Mouse (Mus musculus): ENCODE results near the gene Cep170b. TPM values are rescaled to one million over a fixed set of nuclear protein-coding genes. Genes with fewer than 3 reads are reported as not detected.

Cep170b gene
- polyA plus RNA-seq, 1 experiment from 2014 or later, result 31.7 TPM

DNA sequence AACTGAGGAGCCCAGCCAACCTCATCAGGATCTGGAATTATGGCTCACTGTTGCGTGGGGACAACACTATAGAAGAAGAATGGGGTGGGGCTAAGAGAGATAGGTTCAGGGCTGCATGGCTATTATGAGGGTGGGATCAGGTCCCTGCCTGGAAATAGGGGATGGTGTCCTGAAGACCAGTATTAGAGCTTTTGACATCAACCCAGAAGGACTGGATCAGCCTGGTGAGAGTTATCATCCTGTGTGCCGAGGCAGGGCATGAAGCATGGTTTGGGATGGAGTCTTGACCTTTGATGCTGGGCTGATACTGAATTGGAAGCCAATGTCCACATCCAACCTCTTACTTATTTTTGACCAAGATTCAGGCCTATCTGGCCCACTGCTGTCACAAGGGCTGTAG, 49.5 kb downstream of the Cep170b start:
- Histone ChIP-seq H3K4me2 (ENCODE audit: low read length) (no peak overlapping the region), H3K36me3 (ENCODE audit: control insufficient read depth, insufficient read depth, low read length) (no peaks in the 10 kb centered on the region), H3K4me1 (ENCODE audit: control insufficient read depth, insufficient read depth, low read length) (no peaks in the 10 kb centered on the region), H3K9me3 (ENCODE audit: control insufficient read depth, low read length) (no peaks in the 10 kb centered on the region), H3K4me3 (replicated peaks; ENCODE audit: low read depth, low read length) (no peak overlapping the region), H3K27me3 (ENCODE audit: control insufficient read depth, insufficient read depth, low read length) (no peaks in the 10 kb centered on the region), H3K9ac (replicated peaks; ENCODE audit: low read length) (no peak overlapping the region), H3K27ac (replicated peaks; ENCODE audit: low read depth, low read length) (no peak overlapping the region)
- 75% methylated on average over 2 of the region's 2 CpGs for WGBS
- ATAC-seq (ENCODE audit: low FRiP score, low TSS enrichment), result no peak
- no peak for DNase-seq

DNA sequence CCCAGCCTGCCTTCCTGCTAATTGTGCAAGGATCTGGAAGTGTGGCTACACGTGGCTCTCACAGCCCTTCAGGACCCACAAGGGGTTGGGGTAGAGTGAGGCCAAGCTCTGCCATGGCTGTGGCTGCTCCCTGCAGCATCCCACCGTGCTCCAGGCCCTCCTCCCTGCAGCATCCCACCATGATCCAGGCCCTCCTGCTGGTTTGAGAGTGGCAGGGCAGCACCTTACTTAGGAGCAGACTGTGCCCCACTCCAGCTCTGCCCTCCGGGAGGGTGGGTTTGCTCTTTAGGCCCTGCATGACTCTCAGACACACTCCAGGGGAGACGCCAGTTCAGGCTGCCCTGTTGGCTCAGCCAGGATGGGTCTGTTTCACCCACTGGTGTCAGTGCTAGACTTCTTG, 50.1 kb downstream of the Cep170b start:
- Histone ChIP-seq H3K4me3 (replicated peaks; ENCODE audit: low read depth, low read length) (no peak overlapping the region), H3K27ac (replicated peaks; ENCODE audit: low read depth, low read length) (no peak overlapping the region), H3K27me3 (ENCODE audit: control insufficient read depth, insufficient read depth, low read length) (no peaks in the 10 kb centered on the region), H3K9me3 (ENCODE audit: control insufficient read depth, low read length) (no peaks in the 10 kb centered on the region), H3K9ac (replicated peaks; ENCODE audit: low read length) (no peak overlapping the region), H3K4me2 (ENCODE audit: low read length) (no peak overlapping the region), H3K4me1 (ENCODE audit: control insufficient read depth, insufficient read depth, low read length) (no peaks in the 10 kb centered on the region), H3K36me3 (ENCODE audit: control insufficient read depth, insufficient read depth, low read length) (no peaks in the 10 kb centered on the region)
- 82% methylated on average over 4 of the region's 4 CpGs for WGBS
- DNase-seq, result no peak
- no peak for ATAC-seq (ENCODE audit: low FRiP score, low TSS enrichment)

DNA sequence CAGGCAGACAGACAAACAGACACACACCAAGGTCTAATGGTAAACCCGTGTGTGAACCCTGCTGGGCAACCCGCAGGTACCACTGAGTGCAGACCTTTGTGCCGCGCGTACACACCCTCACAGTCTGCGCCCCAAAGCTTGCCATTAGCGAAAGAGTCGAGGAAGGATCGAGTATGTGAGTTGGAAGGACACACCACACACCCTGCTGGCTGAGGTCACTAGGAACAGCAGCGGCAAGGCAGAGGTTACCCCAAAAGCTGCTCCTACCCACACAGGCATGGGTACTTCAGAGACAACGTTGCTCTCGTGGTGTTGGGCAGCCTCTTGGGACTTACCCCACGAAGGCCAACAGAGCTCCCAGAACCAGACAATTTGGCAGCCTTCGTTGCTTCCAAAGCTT, 52.1 kb downstream of the Cep170b start:
- Histone ChIP-seq H3K36me3 (ENCODE audit: control insufficient read depth, insufficient read depth, low read length) (no peaks in the 10 kb centered on the region), H3K9me3 (ENCODE audit: control insufficient read depth, low read length) (no peaks in the 10 kb centered on the region), H3K4me1 (ENCODE audit: control insufficient read depth, insufficient read depth, low read length) (no peaks in the 10 kb centered on the region), H3K4me3 (replicated peaks; ENCODE audit: low read depth, low read length) (no peak overlapping the region), H3K27ac (replicated peaks; ENCODE audit: low read depth, low read length) (no peak overlapping the region), H3K4me2 (ENCODE audit: low read length) (no peak overlapping the region), H3K9ac (replicated peaks; ENCODE audit: low read length) (no peak overlapping the region), H3K27me3 (ENCODE audit: control insufficient read depth, insufficient read depth, low read length) (no peaks in the 10 kb centered on the region)
- no peak for ATAC-seq (ENCODE audit: low FRiP score, low TSS enrichment)
- DNase-seq, result no peak
- WGBS, result 89% methylated on average over 14 of the region's 14 CpGs

DNA sequence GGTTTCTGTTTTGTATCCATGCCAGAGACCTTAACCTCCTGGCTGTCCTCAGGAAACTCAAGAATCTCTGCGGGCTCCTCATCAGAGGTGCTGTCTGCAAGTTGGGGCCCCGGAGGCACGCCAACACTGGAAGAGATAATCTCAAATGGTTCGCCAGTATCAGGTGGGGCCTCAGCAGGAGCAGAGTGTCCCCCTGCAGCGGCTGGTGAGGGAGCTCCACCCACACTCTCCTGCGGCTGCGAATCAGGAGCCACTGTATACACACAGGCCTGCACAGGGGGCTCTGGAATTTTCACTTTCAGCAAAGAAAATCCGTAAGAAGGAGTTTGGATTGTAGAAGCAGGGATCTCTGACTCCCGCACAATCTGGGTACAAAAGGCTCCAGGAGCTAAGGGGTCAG, 53.1 kb downstream of the Cep170b start:
- no peaks in the 10 kb centered on the region for H3K27me3 ChIP-seq (ENCODE audit: control insufficient read depth, insufficient read depth, low read length)
- no peak for DNase-seq
- no peaks in the 10 kb centered on the region for H3K9me3 ChIP-seq (ENCODE audit: control insufficient read depth, low read length)
- H3K27ac ChIP-seq (replicated peaks; ENCODE audit: low read depth, low read length), result no peak overlapping the region
- 45% methylated on average over 9 of the region's 9 CpGs for WGBS
- no peak overlapping the region for H3K4me3 ChIP-seq (replicated peaks; ENCODE audit: low read depth, low read length)
- no peak overlapping the region for H3K9ac ChIP-seq (replicated peaks; ENCODE audit: low read length)
- no peaks in the 10 kb centered on the region for H3K36me3 ChIP-seq (ENCODE audit: control insufficient read depth, insufficient read depth, low read length)
- H3K4me1 ChIP-seq (ENCODE audit: control insufficient read depth, insufficient read depth, low read length), result no peaks in the 10 kb centered on the region
- no peak overlapping the region for H3K4me2 ChIP-seq (ENCODE audit: low read length)
- no peak for ATAC-seq (ENCODE audit: low FRiP score, low TSS enrichment)

DNA sequence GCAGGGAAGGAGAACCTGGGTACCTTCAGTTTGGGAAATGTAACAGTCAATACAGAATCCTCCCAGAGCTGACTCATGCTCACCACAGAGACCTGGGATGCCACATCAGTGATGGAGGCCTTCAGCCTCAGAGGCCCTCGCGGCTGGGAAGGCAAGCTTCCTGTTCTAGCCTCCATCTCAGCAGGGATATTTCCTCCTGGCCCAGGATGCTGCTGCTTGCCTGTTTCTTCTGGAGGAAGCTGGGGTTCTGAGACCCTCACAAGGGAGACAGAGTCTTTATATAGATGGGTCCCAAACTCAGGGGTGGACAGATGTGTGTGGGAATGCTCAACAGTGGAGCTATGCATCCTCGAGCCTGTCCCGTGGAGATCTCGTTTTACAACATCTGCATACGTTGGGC, 53.8 kb downstream of the Cep170b start:
- Histone ChIP-seq H3K4me3 (replicated peaks; ENCODE audit: low read depth, low read length) (no peak overlapping the region), H3K4me1 (ENCODE audit: control insufficient read depth, insufficient read depth, low read length) (no peaks in the 10 kb centered on the region), H3K9ac (replicated peaks; ENCODE audit: low read length) (no peak overlapping the region), H3K4me2 (ENCODE audit: low read length) (no peak overlapping the region), H3K27me3 (ENCODE audit: control insufficient read depth, insufficient read depth, low read length) (no peaks in the 10 kb centered on the region), H3K27ac (replicated peaks; ENCODE audit: low read depth, low read length) (no peak overlapping the region), H3K9me3 (ENCODE audit: control insufficient read depth, low read length) (no peaks in the 10 kb centered on the region), H3K36me3 (ENCODE audit: control insufficient read depth, insufficient read depth, low read length) (no peaks in the 10 kb centered on the region)
- ATAC-seq (ENCODE audit: low FRiP score, low TSS enrichment) (no peak), DNase-seq (no peak)
- WGBS, result 89% methylated on average over 6 of the region's 6 CpGs

DNA sequence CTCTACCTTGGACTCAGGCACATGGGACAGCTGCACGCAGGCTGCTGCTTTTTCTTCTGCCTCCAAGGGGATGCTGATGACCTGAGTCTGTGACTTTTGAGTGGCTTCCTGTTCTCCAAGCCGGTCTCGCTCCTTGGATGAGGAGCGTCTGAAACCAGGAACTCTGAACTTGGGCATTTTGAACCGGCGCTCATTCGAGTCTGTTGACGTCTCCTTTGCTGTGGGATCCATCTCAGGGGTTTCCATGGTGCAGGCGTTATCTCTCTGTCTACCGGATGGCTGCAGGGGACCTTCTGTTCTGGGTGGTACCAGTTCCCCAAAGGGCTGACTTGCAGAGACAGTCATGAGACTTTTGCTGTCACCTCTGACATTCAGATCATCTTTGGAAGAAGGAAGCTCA, 54.2 kb downstream of the Cep170b start:
- H3K4me1 ChIP-seq (ENCODE audit: control insufficient read depth, insufficient read depth, low read length), result no peaks in the 10 kb centered on the region
- DNase-seq, result no peak
- no peak overlapping the region for H3K4me3 ChIP-seq (replicated peaks; ENCODE audit: low read depth, low read length)
- H3K4me2 ChIP-seq (ENCODE audit: low read length), result no peak overlapping the region
- H3K36me3 ChIP-seq (ENCODE audit: control insufficient read depth, insufficient read depth, low read length), result no peaks in the 10 kb centered on the region
- H3K27ac ChIP-seq (replicated peaks; ENCODE audit: low read depth, low read length), result no peak overlapping the region
- 96% methylated on average over 10 of the region's 10 CpGs for WGBS
- H3K9me3 ChIP-seq (ENCODE audit: control insufficient read depth, low read length), result no peaks in the 10 kb centered on the region
- H3K9ac ChIP-seq (replicated peaks; ENCODE audit: low read length), result no peak overlapping the region
- H3K27me3 ChIP-seq (ENCODE audit: control insufficient read depth, insufficient read depth, low read length), result no peaks in the 10 kb centered on the region
- no peak for ATAC-seq (ENCODE audit: low FRiP score, low TSS enrichment)

DNA sequence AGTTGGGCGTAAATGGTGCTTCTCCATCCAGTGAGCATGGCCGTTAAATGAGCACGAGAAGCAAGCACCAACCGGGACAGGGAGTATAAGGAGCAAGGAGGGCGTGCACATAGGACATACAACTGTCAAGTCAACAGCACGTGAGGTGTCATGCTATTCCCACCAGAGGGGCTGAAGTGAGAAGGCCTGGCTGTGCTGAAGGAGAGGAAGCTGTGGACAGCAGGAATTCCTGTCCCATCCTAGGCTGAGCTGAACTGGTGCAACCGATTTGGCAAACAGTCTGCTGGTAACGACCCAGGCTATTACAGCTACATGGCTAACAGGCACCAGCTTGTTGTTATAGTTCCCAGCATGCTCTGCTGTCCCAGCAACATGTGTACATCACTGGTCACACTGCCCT, 70.8 kb downstream of the Cep170b start:
- Histone ChIP-seq H3K27ac (replicated peaks; ENCODE audit: low read depth, low read length) (no peak overlapping the region), H3K4me1 (ENCODE audit: control insufficient read depth, insufficient read depth, low read length) (no peaks in the 10 kb centered on the region), H3K36me3 (ENCODE audit: control insufficient read depth, insufficient read depth, low read length) (no peaks in the 10 kb centered on the region), H3K9me3 (ENCODE audit: control insufficient read depth, low read length) (no peaks in the 10 kb centered on the region), H3K4me3 (replicated peaks; ENCODE audit: low read depth, low read length) (no peak overlapping the region), H3K9ac (replicated peaks; ENCODE audit: low read length) (no peak overlapping the region), H3K4me2 (ENCODE audit: low read length) (no peak overlapping the region), H3K27me3 (ENCODE audit: control insufficient read depth, insufficient read depth, low read length) (no peaks in the 10 kb centered on the region)
- ATAC-seq (ENCODE audit: low FRiP score, low TSS enrichment) (no peak), DNase-seq (no peak)
- 79% methylated on average over 8 of the region's 8 CpGs for WGBS

DNA sequence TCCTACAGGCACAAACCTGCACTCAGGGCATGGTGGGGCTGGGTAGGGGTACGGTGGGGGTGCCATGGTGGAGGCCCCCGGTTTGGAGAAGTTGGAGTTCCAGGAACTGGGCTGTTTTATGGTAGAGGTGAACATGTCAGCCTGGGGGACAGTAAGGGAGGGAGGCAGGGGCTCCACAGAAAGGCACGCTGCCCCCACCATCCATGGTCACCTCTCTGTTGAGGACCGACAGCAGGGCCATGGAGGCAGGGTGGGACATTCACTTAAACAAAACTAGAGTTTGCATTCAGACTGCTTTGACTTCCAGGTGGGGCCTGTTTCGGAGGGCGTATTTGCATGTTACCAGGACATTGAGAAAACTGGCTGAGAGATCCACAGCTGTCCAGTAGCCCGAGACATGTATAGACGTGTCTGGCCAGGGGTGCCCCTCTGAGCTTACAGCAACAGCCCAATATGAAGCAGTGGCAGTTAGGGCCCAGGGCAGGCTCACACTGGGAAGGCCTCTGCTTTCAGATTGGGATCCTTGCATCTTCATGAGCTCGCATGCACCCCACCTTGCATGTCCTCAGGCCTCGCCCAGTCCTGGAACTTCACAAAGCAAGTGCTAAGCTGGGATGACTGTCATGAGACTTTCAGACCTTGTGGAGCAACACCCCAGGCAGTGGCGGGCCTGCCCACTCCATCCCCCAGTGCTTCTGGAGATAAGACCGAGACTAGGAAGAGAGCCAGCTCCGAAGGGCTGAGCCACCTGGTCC, 73.5 kb downstream of the Cep170b start:
- Histone ChIP-seq H3K27ac (replicated peaks; ENCODE audit: low read depth, low read length) (no peak overlapping the region), H3K36me3 (ENCODE audit: control insufficient read depth, insufficient read depth, low read length) (no peaks in the 10 kb centered on the region), H3K4me2 (ENCODE audit: low read length) (no peak overlapping the region), H3K9me3 (ENCODE audit: control insufficient read depth, low read length) (no peaks in the 10 kb centered on the region), H3K4me1 (ENCODE audit: control insufficient read depth, insufficient read depth, low read length) (no peaks in the 10 kb centered on the region), H3K4me3 (replicated peaks; ENCODE audit: low read depth, low read length) (no peak overlapping the region), H3K27me3 (ENCODE audit: control insufficient read depth, insufficient read depth, low read length) (no peaks in the 10 kb centered on the region), H3K9ac (replicated peaks; ENCODE audit: low read length) (no peak overlapping the region)
- DNase-seq, result peak; percentile 18
- 76% methylated on average over 13 of the region's 13 CpGs for WGBS
- no peak for ATAC-seq (ENCODE audit: low FRiP score, low TSS enrichment)

DNA sequence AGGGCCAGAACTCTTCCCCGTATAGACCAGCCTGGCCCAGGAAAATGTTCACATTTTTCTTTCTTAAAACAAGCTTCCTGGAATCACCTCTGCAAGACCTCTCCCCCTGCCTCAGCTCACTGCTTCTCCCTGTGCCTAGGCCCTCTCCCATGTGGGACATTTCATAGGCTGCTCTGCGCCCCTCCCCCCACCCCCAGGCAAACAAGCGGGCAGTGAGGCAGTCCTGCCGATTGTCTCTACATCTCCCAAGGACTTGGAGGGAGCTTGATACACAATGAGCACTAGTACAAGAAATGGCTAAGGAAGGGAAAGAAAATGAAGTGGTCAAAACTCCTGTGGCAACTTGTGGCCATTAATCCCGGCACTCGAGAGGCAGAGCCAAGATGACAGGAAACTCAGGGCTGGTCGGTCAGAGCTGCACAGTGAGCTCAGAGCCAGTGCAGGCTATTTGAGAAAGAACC, 74.1 kb downstream of the Cep170b start:
- no peaks in the 10 kb centered on the region for H3K36me3 ChIP-seq (ENCODE audit: control insufficient read depth, insufficient read depth, low read length)
- no peak overlapping the region for H3K27ac ChIP-seq (replicated peaks; ENCODE audit: low read depth, low read length)
- WGBS, result 29% methylated on average over 7 of the region's 7 CpGs
- H3K4me1 ChIP-seq (ENCODE audit: control insufficient read depth, insufficient read depth, low read length), result no peaks in the 10 kb centered on the region
- ATAC-seq (ENCODE audit: low FRiP score, low TSS enrichment) (no peak), DNase-seq (no peak)
- H3K4me3 ChIP-seq (replicated peaks; ENCODE audit: low read depth, low read length), result no peak overlapping the region
- no peak overlapping the region for H3K9ac ChIP-seq (replicated peaks; ENCODE audit: low read length)
- no peaks in the 10 kb centered on the region for H3K27me3 ChIP-seq (ENCODE audit: control insufficient read depth, insufficient read depth, low read length)
- H3K4me2 ChIP-seq (ENCODE audit: low read length), result no peak overlapping the region
- no peaks in the 10 kb centered on the region for H3K9me3 ChIP-seq (ENCODE audit: control insufficient read depth, low read length)
